Mouse (Mus musculus) ES-E14 (cell line): Measurements from ENCODE around the gene 4930523C07Rik. TPM values are rescaled to one million over a fixed set of nuclear protein-coding genes. Genes with fewer than 3 reads are reported as not detected.

Source experiments
- DNase-seq: peaks from one replicate; pipeline ENCODE4 v3.0.0-alpha.2; 2013; ENCODE audit warnings: low read depth, low spot score
- H3K27ac ChIP-seq: 2 replicates; pipeline ENCODE4 v1.5.1; 2012; ENCODE audit warnings: low read depth, mild to moderate bottlenecking, low read length, moderate library complexity, mixed read lengths; ENCODE audit not compliant: poor library complexity, insufficient read depth, severe bottlenecking
- H3K36me3 ChIP-seq: 2 replicates; pipeline ENCODE4 v1.6.1; 2012; ENCODE audit warnings: mild to moderate bottlenecking, low read length, moderate library complexity, mixed read lengths; ENCODE audit not compliant: control insufficient read depth, poor library complexity, insufficient read depth, severe bottlenecking
- H3K4me1 ChIP-seq, 2 experiments: fragments of 150-350 bp in 1 of 2; sonication (generic) in 1 of 2; 2 replicates each; pipeline ENCODE4 v1.6.1; 2012; ENCODE audit warnings: low read length in 2 of 2, mild to moderate bottlenecking in 1 of 2, mixed read lengths in 1 of 2; ENCODE audit not compliant: control insufficient read depth in 2 of 2, insufficient read depth in 2 of 2, poor library complexity in 1 of 2
- H3K4me3 ChIP-seq, 2 experiments: fragments of 150-350 bp in 1 of 2; sonication (generic) in 1 of 2; 2 replicates each; pipeline ENCODE4 v1.5.1; 2012; ENCODE audit warnings: low read length in 2 of 2, low read depth in 1 of 2, mild to moderate bottlenecking in 1 of 2, mixed read lengths in 1 of 2; ENCODE audit not compliant: insufficient read depth in 1 of 2, poor library complexity in 1 of 2, severe bottlenecking in 1 of 2
- H3K9ac ChIP-seq: 2 replicates; pipeline ENCODE4 v1.6.1; 2012; ENCODE audit warnings: low read depth, mild to moderate bottlenecking, low read length, mixed read lengths; ENCODE audit not compliant: poor library complexity, insufficient read depth, severe bottlenecking
- H3K9me3 ChIP-seq: fragments of 150-350 bp; sonication (generic); 2 replicates; pipeline ENCODE4 v1.6.1; 2012; ENCODE audit warnings: low read depth, mild to moderate bottlenecking, low read length; ENCODE audit not compliant: control insufficient read depth, insufficient read depth
- CHD2 ChIP-seq: IDR thresholded peaks from 2 replicates; pipeline ENCODE4 v1.6.1; 2014; ENCODE audit warnings: mild to moderate bottlenecking, low read depth, low read length, inconsistent platforms
- HCFC1 ChIP-seq: IDR thresholded peaks from 2 replicates; pipeline ENCODE4 v1.6.1; 2012; ENCODE audit warnings: low read length, inconsistent platforms, borderline replicate concordance; ENCODE audit not compliant: insufficient read depth
- MAFK ChIP-seq: IDR thresholded peaks from 2 replicates; pipeline ENCODE4 v1.6.1; 2014; ENCODE audit warnings: mild to moderate bottlenecking, low read depth, low read length, inconsistent platforms; ENCODE audit not compliant: insufficient read depth
- ZC3H11A ChIP-seq: IDR thresholded peaks from 2 replicates; pipeline ENCODE4 v1.6.1; 2012; ENCODE audit warnings: low read depth, mild to moderate bottlenecking, inconsistent platforms, low read length, borderline replicate concordance
- ZNF384 ChIP-seq: IDR thresholded peaks from 2 replicates; pipeline ENCODE4 v1.6.1; 2012; ENCODE audit warnings: low read depth, low read length, inconsistent platforms
- in situ Hi-C, 2 experiments: fragments of 600-800 bp; cut with MboI; formaldehyde crosslinking; loops; one replicate each; pipeline ENCODE4 v1.15.1; 2025; ENCODE audit warnings: low sequenced_read_pairs in 2 of 2, inconsistent platforms in 1 of 2; ENCODE audit not compliant: unreplicated experiment in 2 of 2
- total RNA-seq: library from RNA; depleted of rRNA; stranded (reverse); fragments of 300-350 nt; gene quantifications from 2 replicates; pipeline ENCODE4 v1.2.3, GENCODE M21; 2012

Gene 4930523C07Rik
- total RNA-seq, 1 experiment, result 0.45 TPM

DNA sequence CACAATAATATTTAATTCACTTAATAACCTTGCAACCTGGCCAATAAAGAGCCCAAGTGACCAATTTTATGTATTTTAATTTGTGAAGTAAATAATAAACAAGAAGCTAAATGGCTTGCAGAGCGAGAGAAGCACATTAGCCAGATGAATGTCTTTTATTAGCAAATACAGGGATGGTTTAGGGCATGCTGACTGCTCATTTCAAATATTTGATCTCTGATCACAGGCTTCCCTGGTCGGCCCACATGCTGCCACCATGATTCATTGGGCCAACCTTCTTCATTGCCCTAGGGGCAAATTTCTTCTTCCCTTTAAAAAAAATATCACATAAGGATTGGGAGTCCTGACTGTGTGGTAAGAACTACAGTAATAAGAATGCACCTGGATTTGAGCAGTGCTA, 42.5 kb downstream of the 4930523C07Rik start:
- no peak overlapping the region for H3K4me3 ChIP-seq
- H3K9ac ChIP-seq, result no peak overlapping the region
- H3K9me3 ChIP-seq, result no peaks in the 10 kb centered on the region
- no peak overlapping the region for H3K27ac ChIP-seq
- in situ Hi-C loops, result no loop called here
- no peak for TF ChIP-seq ZC3H11A
- no peak for TF ChIP-seq CHD2
- TF ChIP-seq ZNF384, result no peak
- no peak for TF ChIP-seq HCFC1
- no peak for TF ChIP-seq MAFK
- no peaks in the 10 kb centered on the region for H3K36me3 ChIP-seq
- H3K4me1 ChIP-seq, result no peaks in the 10 kb centered on the region
- DNase-seq, result no peak

- Histone ChIP-seq H3K4me1 (no peaks in the 10 kb centered on the region), H3K36me3 (no peaks in the 10 kb centered on the region), H3K9me3 (no peaks in the 10 kb centered on the region), H3K4me3 (no peak overlapping the region), H3K27ac (no peak overlapping the region), H3K9ac (no peak overlapping the region)
- no peak for TF ChIP-seq MAFK
- TF ChIP-seq CHD2, result no peak
- no peak for DNase-seq
- in situ Hi-C loops, result no loop called here
Measured at GRCm38 (mm10) chr1:160099659-160100302, 55.6 kb downstream of the 4930523C07Rik start.

DNA sequence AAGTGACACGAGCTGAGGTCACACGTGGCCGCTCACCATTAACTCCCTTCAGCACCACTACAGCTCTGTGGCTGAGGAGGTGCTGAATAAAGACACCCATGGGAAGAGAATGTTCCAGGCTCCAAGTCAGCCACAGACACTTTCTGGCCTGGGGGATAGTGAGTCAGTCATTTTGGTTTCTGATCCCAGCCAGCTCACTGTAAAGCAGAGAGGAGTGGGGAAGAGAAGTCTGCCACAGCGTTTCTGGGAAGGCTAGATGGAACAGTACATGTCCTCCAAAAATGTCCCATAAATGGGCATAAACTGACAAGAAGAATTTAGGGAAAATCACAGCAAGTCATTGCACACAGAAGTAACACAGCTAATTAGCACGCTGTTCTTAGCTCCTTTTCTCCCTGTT, 56.8 kb downstream of the 4930523C07Rik start:
- no peak overlapping the region for H3K4me3 ChIP-seq
- no peak for DNase-seq
- no peaks in the 10 kb centered on the region for H3K9me3 ChIP-seq
- no peak overlapping the region for H3K27ac ChIP-seq
- no peak overlapping the region for H3K9ac ChIP-seq
- no peaks in the 10 kb centered on the region for H3K4me1 ChIP-seq
- H3K36me3 ChIP-seq, result no peaks in the 10 kb centered on the region
- TF ChIP-seq MAFK (no peak), CHD2 (no peak), ZC3H11A (no peak), HCFC1 (no peak), ZNF384 (no peak)
- in situ Hi-C loops, result no loop called here

GRCm38 (mm10) chr1:160105426-160105825, 61.2 kb downstream of the 4930523C07Rik start:
- DNase-seq, result no peak
- H3K9me3 ChIP-seq, result no peaks in the 10 kb centered on the region
- no peak overlapping the region for H3K4me3 ChIP-seq
- no peaks in the 10 kb centered on the region for H3K4me1 ChIP-seq
- in situ Hi-C loops, result no loop called here
- no peak overlapping the region for H3K27ac ChIP-seq
- H3K9ac ChIP-seq, result no peak overlapping the region
- no peak for TF ChIP-seq CHD2
- TF ChIP-seq ZC3H11A, result no peak
- no peak for TF ChIP-seq HCFC1
- no peaks in the 10 kb centered on the region for H3K36me3 ChIP-seq

DNA sequence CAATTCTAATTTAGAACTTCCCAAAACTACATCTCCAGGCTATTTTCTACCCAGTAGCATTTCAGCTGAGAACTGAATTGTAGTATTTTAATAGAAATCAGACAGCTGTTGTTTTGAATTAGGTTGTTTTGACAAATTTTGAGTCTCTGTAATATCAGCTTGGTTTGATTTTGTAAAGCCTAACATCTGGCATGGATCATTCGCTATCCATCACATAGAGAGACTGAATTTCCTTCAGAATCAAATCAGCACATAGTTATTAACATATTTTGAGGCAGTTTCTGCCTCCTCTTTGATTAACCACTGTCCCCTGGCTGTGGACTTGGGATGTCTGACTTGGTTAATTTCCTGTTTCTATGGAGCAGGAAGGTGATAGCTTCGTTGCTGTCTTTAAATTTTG, 64.4 kb downstream of the 4930523C07Rik start:
- no peak for DNase-seq
- Histone ChIP-seq H3K36me3 (no peaks in the 10 kb centered on the region), H3K4me3 (no peak overlapping the region), H3K9me3 (no peaks in the 10 kb centered on the region), H3K4me1 (no peaks in the 10 kb centered on the region), H3K27ac (no peak overlapping the region), H3K9ac (no peak overlapping the region)
- in situ Hi-C loops, result no loop called here
- TF ChIP-seq MAFK (no peak), ZNF384 (no peak), CHD2 (no peak), HCFC1 (no peak), ZC3H11A (no peak)
